Mouse (Mus musculus) layer of hippocampus, postnatal 10 days (tissue): ENCODE results near the gene Ces3a. TPM values are rescaled to one million over a fixed set of nuclear protein-coding genes. Genes with fewer than 3 reads are reported as not detected.
"Not testable (repeated sequence)": the region's sequence is repeated elsewhere in the genome, so short reads cannot be mapped to it uniquely, and the experiment has no call there.

Experiments
- DNase-seq, 2 experiments: peaks; one replicate each; pipeline ENCODE4 v3.0.0; 2021; ENCODE audit warnings: low spot score in 2 of 2
- total RNA-seq, 2 experiments: library from RNA; stranded (reverse); gene quantifications; 2 replicates each; pipeline ENCODE4 v1.2.3; 2021

The Ces3a gene
- total RNA-seq, 2 experiments from 2014 or later = not detected

- DNase-seq = no peak
Observed at GRCm38 (mm10) chr8:105093992-105094391, 45.6 kb downstream of the Ces3a start.

- DNase-seq = not testable (repeated sequence)
Observed at GRCm38 (mm10) chr8:105102101-105102785, 53.8 kb downstream of the Ces3a start.

GRCm38 (mm10) chr8:105103701-105104100, 55.3 kb downstream of the Ces3a start:
- DNase-seq = not testable (repeated sequence)

- no peak for DNase-seq
Observed at GRCm38 (mm10) chr8:105104220-105104619, 55.8 kb downstream of the Ces3a start.

Other genes starting within 250 kb of the Ces3a start
- gene Ces2b, start 217.0 kb upstream of the Ces3a start, total RNA-seq = under 1 TPM; 0.31 to 0.53 TPM
- gene Ces2c, start 201.5 kb upstream of the Ces3a start, total RNA-seq = not detected
- gene Ces2e, start 122.3 kb upstream of the Ces3a start, total RNA-seq = under 1 TPM in 1 of 2 experiments, not detected in 1; 0.16 TPM
- not detected for gene Ces2f, start 101.2 kb upstream of the Ces3a start, total RNA-seq
- gene Ces2g, start 86.9 kb upstream of the Ces3a start, total RNA-seq = under 1 TPM; 0.16 to 0.21 TPM
- not detected for gene Ces2h, start 47.7 kb upstream of the Ces3a start, total RNA-seq
- gene Ces3b, start 35.2 kb downstream of the Ces3a start, total RNA-seq = not detected
- gene Ces4a, start 83.2 kb downstream of the Ces3a start, total RNA-seq = not detected
- 10 to 100 TPM; 32.1 to 35.7 TPM for gene Cbfb, start 122.1 kb downstream of the Ces3a start, total RNA-seq
- 10 to 100 TPM; 24.5 to 26.6 TPM for gene D230025D16Rik, start 176.5 kb downstream of the Ces3a start, total RNA-seq
- 1 to 10 TPM; 3.4 to 4.2 TPM for gene B3gnt9, start 206.6 kb downstream of the Ces3a start, total RNA-seq
- 1 to 10 TPM; 6.5 to 8.9 TPM for gene Tradd, start 216.0 kb downstream of the Ces3a start, total RNA-seq
- gene Fbxl8, start 216.0 kb downstream of the Ces3a start, total RNA-seq = under 1 TPM; 0.45 to 0.87 TPM
- gene Hsf4, start 221.2 kb downstream of the Ces3a start, total RNA-seq = under 1 TPM; 0.57 to 0.83 TPM
- gene Nol3, start 227.5 kb downstream of the Ces3a start, total RNA-seq = 1 to 10 TPM; 3.6 to 3.7 TPM
- 10 to 100 TPM; 60.0 to 60.5 TPM for gene 4931428F04Rik, start 241.3 kb downstream of the Ces3a start, total RNA-seq
- gene Exoc3l, start 247.5 kb downstream of the Ces3a start, total RNA-seq = 1 to 10 TPM; 3.7 to 5.9 TPM
- 10 to 100 TPM; 31.9 to 33.5 TPM for gene E2f4, start 249.1 kb downstream of the Ces3a start, total RNA-seq